Mouse (Mus musculus): ENCODE data around the gene Gm37419.

GRCm38 (mm10) chr16:23986176-23986575 lies 2.1 kb upstream of the Gm37419 start:
- TF ChIP-seq GATA1 (IDR thresholded peaks at IDR 0.05; ENCODE audit: low read length) (no peak), TAL1 (IDR thresholded peaks at IDR 0.05; ENCODE audit: low read length) (no peak)
